Mouse (Mus musculus) cerebellum, postnatal 25 days (tissue): ENCODE measurements around the gene Slit3.

Experiments used
- DNase-seq, 2 experiments: peaks; one replicate each; pipeline ENCODE4 v3.0.0; 2021; ENCODE audit warnings: mixed read lengths in 2 of 2

The Slit3 gene

GRCm38 (mm10) chr11:35203673-35204072 is 82.6 kb downstream of the Slit3 start:
- DNase-seq: no peak

GRCm38 (mm10) chr11:35204084-35204483 is 83.1 kb downstream of the Slit3 start:
- no peak for DNase-seq

- DNase-seq: no peak
Observed at GRCm38 (mm10) chr11:35210728-35211682, 90.0 kb downstream of the Slit3 start.

GRCm38 (mm10) chr11:35224025-35224424 is 103.0 kb downstream of the Slit3 start:
- DNase-seq: no peak

GRCm38 (mm10) chr11:35231361-35232090 is 110.5 kb downstream of the Slit3 start:
- DNase-seq: peak; percentile 82 to 88

GRCm38 (mm10) chr11:35232321-35232720 is 111.3 kb downstream of the Slit3 start:
- DNase-seq: peak; percentile 25 to 29

- peak; percentile 55 to 63 for DNase-seq
Observed at GRCm38 (mm10) chr11:35241379-35241778, 120.4 kb downstream of the Slit3 start.

GRCm38 (mm10) chr11:35243597-35243996 is 122.6 kb downstream of the Slit3 start:
- no peak for DNase-seq

- peak; percentile 79 to 80 for DNase-seq
Observed at GRCm38 (mm10) chr11:35244526-35244925, 123.5 kb downstream of the Slit3 start.

- DNase-seq: no peak
Observed at GRCm38 (mm10) chr11:35246623-35247022, 125.6 kb downstream of the Slit3 start.

GRCm38 (mm10) chr11:35248088-35248487 is 127.1 kb downstream of the Slit3 start:
- DNase-seq: no peak

- DNase-seq: no peak
Observed at GRCm38 (mm10) chr11:35250871-35251418, 129.9 kb downstream of the Slit3 start.

- DNase-seq: no peak
Observed at GRCm38 (mm10) chr11:35251910-35252309, 130.9 kb downstream of the Slit3 start.

GRCm38 (mm10) chr11:35257351-35257750 is 136.3 kb downstream of the Slit3 start:
- DNase-seq: peak in 1 of 2 experiments; percentile 51

GRCm38 (mm10) chr11:35261562-35262087 is 140.6 kb downstream of the Slit3 start:
- DNase-seq: no peak

GRCm38 (mm10) chr11:35262289-35262941 is 141.4 kb downstream of the Slit3 start:
- peak; percentile 45 to 52 for DNase-seq

GRCm38 (mm10) chr11:35264749-35265148 is 143.7 kb downstream of the Slit3 start:
- no peak for DNase-seq

- no peak for DNase-seq
Observed at GRCm38 (mm10) chr11:35270396-35270795, 149.4 kb downstream of the Slit3 start.

GRCm38 (mm10) chr11:35273416-35273815 is 152.4 kb downstream of the Slit3 start:
- no peak for DNase-seq

- no peak for DNase-seq
Observed at GRCm38 (mm10) chr11:35274036-35274435, 153.0 kb downstream of the Slit3 start.

- peak; percentile 73 to 82 for DNase-seq
Observed at GRCm38 (mm10) chr11:35275300-35275699, 154.3 kb downstream of the Slit3 start.

- DNase-seq: no peak
Observed at GRCm38 (mm10) chr11:35276001-35276400, 155.0 kb downstream of the Slit3 start.
